Mouse (Mus musculus) kidney, embryonic 15.5 days (tissue): Measurements from ENCODE around the gene R3hdm2. TPM values are rescaled to one million over a fixed set of nuclear protein-coding genes. Genes with fewer than 3 reads are reported as not detected.

ENCODE experiments used
- ATAC-seq: fragments of 200-750 bp; cut with Nextera tagmentation; replicated peaks from 2 replicates; pipeline ENCODE4 v1.8.0; 2017; ENCODE audit warnings: moderate TSS enrichment; ENCODE audit not compliant: low FRiP score
- H3K27ac ChIP-seq: fragments of 300-500 bp; sonication (generic); 2 replicates; pipeline ENCODE4 v1.5.1; 2015; ENCODE audit warnings: mild to moderate bottlenecking, inconsistent platforms
- H3K27me3 ChIP-seq: fragments of 300-500 bp; sonication (generic); 2 replicates; pipeline ENCODE4 v1.6.1; 2015; ENCODE audit warnings: inconsistent platforms
- H3K36me3 ChIP-seq: fragments of 300-500 bp; sonication (generic); 2 replicates; pipeline ENCODE4 v1.6.1; 2015; ENCODE audit warnings: inconsistent platforms
- H3K4me1 ChIP-seq: fragments of 300-500 bp; sonication (generic); 2 replicates; pipeline ENCODE4 v1.6.1; 2015; ENCODE audit warnings: inconsistent platforms
- H3K4me2 ChIP-seq: fragments of 300-500 bp; sonication (generic); 2 replicates; pipeline ENCODE4 v1.6.1; 2015; ENCODE audit warnings: moderate library complexity, mild to moderate bottlenecking, inconsistent platforms
- H3K4me3 ChIP-seq: fragments of 300-500 bp; sonication (generic); replicated peaks from 2 replicates; pipeline ENCODE4 v1.5.1; 2015; ENCODE audit warnings: mild to moderate bottlenecking, inconsistent platforms
- H3K9ac ChIP-seq: fragments of 300-500 bp; sonication (generic); 2 replicates; pipeline ENCODE4 v1.6.1; 2015; ENCODE audit warnings: mild to moderate bottlenecking, inconsistent platforms
- H3K9me3 ChIP-seq: fragments of 300-500 bp; sonication (generic); replicated peaks from 2 replicates; pipeline ENCODE4 v1.6.1; 2016; ENCODE audit warnings: inconsistent platforms
- WGBS: fragments of 180-500 bp; shearing (Covaris S2); methylation state at CpG from one replicate; pipeline ENCODE4 v1.1.7; 2015; ENCODE audit warnings: mixed read lengths; 5-methylcytosine and 5-hydroxymethylcytosine counted together
- polyA plus RNA-seq: library from polyadenylated mRNA; unstranded; fragments of >200 nt; fragmentation: Nextera tagmentation; extraction: Ambion mirVana; gene quantifications from 2 replicates; pipeline ENCODE4 v1.2.1, GENCODE M21; 2015

R3hdm2 gene
- polyA plus RNA-seq, 1 experiment from 2014 or later = 34.7 TPM

DNA sequence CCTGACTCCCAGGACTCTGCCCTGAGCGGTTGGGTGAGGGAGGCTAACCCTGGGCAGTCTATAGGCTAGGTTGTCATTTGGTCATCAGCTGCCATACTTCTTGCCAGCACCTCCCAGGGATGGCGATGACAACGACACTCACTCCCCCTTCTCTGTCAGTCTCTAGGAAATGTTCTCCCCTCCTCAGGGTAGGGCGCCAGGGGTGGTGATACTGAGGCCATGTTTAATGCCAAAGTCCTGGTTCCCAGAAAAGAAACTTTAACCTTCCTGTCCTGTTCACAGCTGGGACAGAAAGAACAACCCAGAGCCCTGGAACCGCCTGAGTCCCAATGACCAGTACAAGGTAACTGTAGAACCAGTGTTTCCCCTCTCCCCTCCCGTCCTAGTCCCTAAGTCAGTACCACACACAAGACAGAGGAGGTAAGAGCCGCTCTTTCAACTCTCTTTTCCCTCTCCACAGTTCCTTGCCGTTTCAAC, 135.9 kb downstream of the R3hdm2 start:
- H3K36me3 ChIP-seq = peaks cover 34% of the 10 kb centered on the region
- 14% methylated on average over 8 of the region's 8 CpGs for WGBS
- no peaks in the 10 kb centered on the region for H3K9me3 ChIP-seq
- ATAC-seq = no peak
- peak overlapping the region; percentile 42; the same call in 1 of the 2 replicates for H3K27ac ChIP-seq
- peaks cover 70% of the 10 kb centered on the region for H3K27me3 ChIP-seq
- peak overlapping the region; percentile 51 for H3K4me2 ChIP-seq
- H3K4me3 ChIP-seq = peak overlapping the region; percentile 15
- peaks cover 81% of the 10 kb centered on the region for H3K4me1 ChIP-seq
- peak overlapping the region; percentile 9; the same call in 1 of the 2 replicates for H3K9ac ChIP-seq

DNA sequence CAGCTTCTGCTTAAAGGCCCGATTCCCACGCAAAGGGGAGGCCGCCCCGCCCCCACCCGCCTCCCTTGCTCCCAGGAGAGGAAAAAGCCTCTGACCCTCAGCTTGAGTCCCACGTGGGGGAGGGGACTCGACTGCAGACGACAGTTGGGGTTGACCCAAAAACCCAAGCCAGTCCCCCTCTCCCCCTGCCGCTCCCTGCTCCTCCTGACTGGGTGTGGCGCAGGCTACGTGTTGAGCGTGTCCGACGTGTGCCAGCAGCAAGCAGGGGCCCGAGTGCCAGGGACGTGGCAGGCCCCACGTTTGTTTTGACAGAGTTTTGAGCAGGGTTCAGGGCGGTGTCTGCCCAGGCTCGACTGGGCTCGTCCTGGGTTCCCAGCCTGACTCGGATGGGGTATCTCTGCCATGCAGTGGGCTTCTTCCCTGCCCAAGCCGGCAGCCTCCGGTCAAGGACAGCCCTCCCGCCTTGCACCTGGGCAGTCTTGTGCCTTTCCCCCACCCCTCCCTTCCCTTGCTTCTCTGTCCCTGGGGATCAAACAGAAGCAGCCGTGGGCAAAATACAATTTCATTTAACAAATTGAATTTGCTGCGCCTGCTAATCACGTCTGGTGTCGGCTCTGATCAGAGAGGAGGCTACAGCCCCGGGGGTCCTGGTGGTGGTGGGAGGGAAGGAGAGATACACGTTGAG, 136.6 kb downstream of the R3hdm2 start:
- H3K4me1 ChIP-seq = peaks cover 81% of the 10 kb centered on the region
- peak; percentile 34 for ATAC-seq

DNA sequence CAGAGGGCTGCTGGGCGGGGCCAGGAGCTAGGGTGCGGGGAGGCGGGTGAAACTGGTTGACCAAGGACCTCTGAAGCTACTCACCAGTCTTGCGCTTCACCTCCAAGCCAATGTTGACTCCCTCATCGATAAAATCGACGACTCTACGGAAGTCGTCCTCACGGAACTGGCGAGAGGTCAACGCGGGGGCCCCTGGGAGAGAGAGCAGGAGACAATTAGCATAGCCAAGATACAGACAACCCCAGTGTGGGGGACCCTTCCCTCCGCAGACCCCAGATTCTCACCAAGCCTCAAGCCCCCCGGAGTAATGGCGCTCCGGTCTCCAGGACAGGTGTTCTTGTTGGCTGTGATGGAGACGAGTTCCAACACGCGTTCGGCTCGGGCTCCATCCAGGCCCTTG, 137.8 kb downstream of the R3hdm2 start:
- Histone ChIP-seq H3K4me3 (no peak overlapping the region), H3K27ac (no peak overlapping the region), H3K4me2 (no peak overlapping the region), H3K27me3 (peaks cover 57% of the 10 kb centered on the region), H3K4me1 (peaks cover 73% of the 10 kb centered on the region), H3K36me3 (peaks cover 34% of the 10 kb centered on the region), H3K9ac (no peak overlapping the region), H3K9me3 (no peaks in the 10 kb centered on the region)
- ATAC-seq = no peak
- whole genome bisulfite sequencing = 89% methylated on average over 22 of the region's 22 CpGs

More for the DNA sequence above, 136.6 kb downstream of the R3hdm2 start:
- Histone ChIP-seq H3K4me2 (peak overlapping the region; percentile 51), H3K27ac (peak overlapping the region; percentile 42; the same call in 1 of the 2 replicates), H3K27me3 (peaks cover 63% of the 10 kb centered on the region), H3K4me3 (peak overlapping the region; percentile 15), H3K36me3 (peaks cover 34% of the 10 kb centered on the region), H3K9me3 (no peaks in the 10 kb centered on the region), H3K9ac (peak overlapping the region; percentile 9; the same call in 1 of the 2 replicates)
- WGBS = 10% methylated on average over 30 of the region's 30 CpGs

DNA sequence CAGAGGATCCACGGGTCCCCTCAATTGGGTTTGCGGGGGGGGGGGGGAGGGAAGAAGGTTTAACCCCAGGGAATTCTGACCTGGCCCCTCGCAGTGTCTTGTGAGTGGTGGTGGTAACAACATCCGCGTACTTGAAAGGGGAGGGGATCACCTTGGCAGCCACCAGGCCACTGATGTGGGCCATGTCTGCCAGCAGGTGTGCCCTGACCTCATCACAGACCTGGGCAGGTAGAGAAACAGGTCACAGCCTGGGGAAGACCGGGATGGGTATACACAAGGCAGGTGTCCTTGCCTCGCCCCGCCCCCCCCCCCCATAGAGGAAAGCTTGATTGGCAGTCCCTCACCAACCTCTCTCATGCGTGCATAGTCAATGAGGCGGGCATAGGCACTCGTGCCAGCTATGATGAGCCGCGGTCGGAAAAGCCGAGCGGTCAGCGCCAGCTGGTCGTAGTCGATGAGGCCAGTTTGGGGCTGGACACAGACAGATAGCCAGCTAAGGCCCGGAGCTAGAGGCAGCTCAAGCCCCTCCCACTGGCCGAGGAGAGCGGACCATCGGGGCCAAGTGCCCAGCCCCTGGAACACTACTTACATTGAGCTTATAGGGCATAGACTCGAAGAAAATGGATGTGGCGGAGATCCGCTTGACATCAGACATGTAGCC, 139.0 kb downstream of the R3hdm2 start:
- WGBS = 91% methylated on average over 26 of the region's 26 CpGs
- no peak overlapping the region for H3K4me3 ChIP-seq
- H3K9ac ChIP-seq = no peak overlapping the region
- no peak overlapping the region for H3K27ac ChIP-seq
- no peak for ATAC-seq
- peaks cover 34% of the 10 kb centered on the region for H3K36me3 ChIP-seq
- peaks cover 55% of the 10 kb centered on the region for H3K27me3 ChIP-seq
- H3K9me3 ChIP-seq = no peaks in the 10 kb centered on the region
- peaks cover 60% of the 10 kb centered on the region for H3K4me1 ChIP-seq
- no peak overlapping the region for H3K4me2 ChIP-seq

DNA sequence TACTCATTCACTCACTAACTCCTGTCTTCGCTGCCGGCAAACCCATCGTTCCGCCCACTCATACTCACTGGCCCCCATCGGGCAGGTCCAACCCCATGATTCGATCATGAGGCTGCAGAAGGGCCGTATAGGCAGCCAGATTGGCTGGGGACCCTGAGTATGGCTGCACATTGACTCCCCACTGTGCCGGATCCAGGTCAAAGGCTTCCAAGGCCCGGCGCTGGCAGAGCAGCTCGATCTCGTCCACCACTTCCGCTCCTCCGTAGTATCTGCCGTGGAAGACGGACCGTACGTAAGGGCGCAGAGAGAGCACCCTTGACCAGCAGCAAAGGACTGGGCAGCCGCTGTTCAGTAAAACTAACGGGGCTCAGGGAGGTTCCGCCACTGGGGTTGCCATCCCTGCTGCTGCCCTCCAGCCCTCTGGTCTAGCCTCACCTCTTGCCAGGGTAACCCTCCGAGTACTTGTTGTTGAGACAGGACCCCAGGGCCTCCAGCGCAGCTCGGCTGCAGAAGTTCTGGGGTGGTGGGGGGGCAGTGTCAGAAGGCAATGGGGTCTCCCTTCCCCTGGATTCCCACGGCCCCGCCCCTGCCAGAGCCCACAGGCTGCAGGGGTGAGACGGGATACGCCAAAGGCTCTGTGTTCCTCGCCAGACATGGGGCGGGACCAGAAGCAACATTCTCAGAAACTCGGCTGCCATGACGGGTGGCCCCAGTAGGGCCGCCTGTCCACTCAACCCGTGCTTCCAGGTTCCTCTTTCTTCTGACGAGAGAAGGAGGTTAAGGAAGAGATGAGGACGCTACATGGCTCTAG, 140.0 kb downstream of the R3hdm2 start:
- Histone ChIP-seq H3K27ac (no peak overlapping the region), H3K9ac (no peak overlapping the region), H3K4me1 (peaks cover 58% of the 10 kb centered on the region), H3K9me3 (no peaks in the 10 kb centered on the region), H3K4me2 (peak overlapping the region; percentile 85), H3K4me3 (peak overlapping the region; percentile 57; the same call in 1 of the 2 replicates), H3K27me3 (peaks cover 55% of the 10 kb centered on the region), H3K36me3 (peaks cover 34% of the 10 kb centered on the region)
- 88% methylated on average over 37 of the region's 37 CpGs for WGBS
- ATAC-seq = no peak

DNA sequence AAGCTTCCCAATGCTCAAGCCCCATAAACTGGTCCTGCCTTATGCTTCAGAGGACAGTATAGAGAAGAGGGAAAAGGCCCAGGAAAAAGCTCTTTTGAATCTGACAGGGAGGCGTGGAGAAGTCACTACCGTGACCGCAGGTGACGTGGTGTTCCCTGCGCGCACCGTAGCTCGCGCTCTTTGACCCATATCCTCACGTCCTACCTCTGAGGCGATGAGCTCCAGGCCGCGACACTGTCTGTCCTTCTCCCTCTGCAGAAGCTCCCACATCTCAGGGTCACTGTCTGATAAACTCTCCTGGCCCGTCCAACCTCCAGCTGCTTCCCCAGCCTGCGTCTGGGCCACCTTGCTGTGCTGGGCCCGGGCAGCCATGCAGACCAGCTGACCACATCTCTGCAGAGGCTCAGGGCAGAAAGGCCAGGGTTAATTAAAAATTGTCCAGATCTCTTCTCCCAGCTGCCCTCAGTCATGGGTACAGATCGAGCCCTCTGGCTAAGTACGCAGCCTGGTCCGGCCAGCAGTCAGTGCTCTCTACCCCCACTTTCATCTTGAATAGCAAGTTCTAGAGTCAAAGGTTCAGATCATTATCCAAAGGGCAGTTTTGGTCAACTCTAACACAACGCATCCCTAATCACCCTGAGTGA, 140.7 kb downstream of the R3hdm2 start:
- Histone ChIP-seq H3K36me3 (peaks cover 34% of the 10 kb centered on the region), H3K9ac (no peak overlapping the region), H3K27ac (0 out of 2 replicates have a peak overlapping the region, but pooled peaks have one; percentile 41), H3K9me3 (no peaks in the 10 kb centered on the region), H3K27me3 (peaks cover 55% of the 10 kb centered on the region), H3K4me2 (peak overlapping the region; percentile 85), H3K4me3 (peak overlapping the region; percentile 57), H3K4me1 (peaks cover 58% of the 10 kb centered on the region)
- ATAC-seq = no peak
- 51% methylated on average over 20 of the region's 20 CpGs for WGBS

DNA sequence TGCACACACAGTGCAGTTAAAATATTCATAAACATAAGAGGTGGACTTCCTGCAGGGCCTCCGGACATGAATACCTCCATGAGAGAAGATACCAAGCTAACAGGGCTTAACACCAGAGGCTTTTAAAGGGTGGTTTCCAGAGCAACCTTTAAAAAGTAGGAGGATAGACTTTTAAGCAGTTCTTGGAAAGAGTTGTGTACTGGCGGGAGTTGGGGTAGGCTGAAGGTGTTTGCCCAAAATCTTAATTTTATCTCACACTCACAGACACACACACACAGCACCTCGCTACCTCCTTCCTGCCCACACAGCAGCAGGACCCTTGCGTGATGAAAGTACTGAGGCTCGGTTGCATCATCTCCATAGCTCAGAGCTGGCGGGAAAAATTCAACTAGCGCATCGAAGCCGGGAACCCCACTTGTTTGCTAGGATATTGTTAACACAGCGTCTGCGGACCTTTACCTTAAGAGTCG, 141.5 kb downstream of the R3hdm2 start:
- ATAC-seq = 0 out of 2 replicates have a peak, but pooled peaks have one; percentile 0
- Histone ChIP-seq H3K9me3 (no peaks in the 10 kb centered on the region), H3K4me3 (peak overlapping the region; percentile 57), H3K9ac (peak overlapping the region; percentile 43), H3K27ac (no peak overlapping the region), H3K4me1 (peaks cover 58% of the 10 kb centered on the region), H3K27me3 (peaks cover 58% of the 10 kb centered on the region), H3K4me2 (peak overlapping the region; percentile 85), H3K36me3 (peaks cover 34% of the 10 kb centered on the region)
- 10% methylated on average over 12 of the region's 12 CpGs for WGBS

DNA sequence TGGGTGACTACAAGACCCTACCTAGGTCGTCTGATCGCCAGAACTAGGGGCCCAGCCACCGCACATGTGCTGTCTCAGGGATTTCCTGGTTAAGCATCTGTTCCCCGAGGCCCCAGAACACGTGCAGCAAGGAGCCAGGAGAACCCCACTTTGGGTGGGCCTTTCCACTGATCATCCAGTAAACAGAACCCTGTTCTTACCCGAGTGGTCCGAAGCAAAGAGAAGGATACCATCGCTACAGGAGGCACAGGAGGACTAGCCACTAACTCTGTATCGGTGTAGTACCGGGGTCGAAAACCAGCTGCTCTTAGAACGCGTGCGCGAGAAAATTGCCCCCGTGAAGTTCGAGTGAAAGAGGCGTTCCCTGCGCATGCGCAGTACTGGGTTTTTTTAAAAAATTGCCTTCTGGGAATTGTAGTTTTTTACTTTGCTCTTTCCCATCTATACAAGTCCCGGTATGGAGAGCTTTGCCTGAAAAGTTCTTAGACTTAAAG, 142.0 kb downstream of the R3hdm2 start, which contains the start of gene Shmt2:
Gene Shmt2 (minus strand): TSS at position 357 of the 494 bp plus-strand sequence.
- H3K4me3 ChIP-seq = peak within 1 kb of the TSS; percentile 57
- ATAC-seq = peak; percentile 45; the same call in 1 of the 2 replicates
- H3K27ac ChIP-seq = no peak within 1 kb of the TSS
- H3K9ac ChIP-seq = peak within 1 kb of the TSS; percentile 43
- peaks cover 61% of the 10 kb centered on the region for H3K27me3 ChIP-seq
- peak within 1 kb of the TSS; percentile 85 for H3K4me2 ChIP-seq
- no peaks in the 10 kb centered on the region for H3K9me3 ChIP-seq
- peaks cover 58% of the 10 kb centered on the region for H3K4me1 ChIP-seq
- 0% methylated on average over 21 of the region's 21 CpGs for WGBS
- H3K36me3 ChIP-seq = peaks cover 34% of the 10 kb centered on the region

DNA sequence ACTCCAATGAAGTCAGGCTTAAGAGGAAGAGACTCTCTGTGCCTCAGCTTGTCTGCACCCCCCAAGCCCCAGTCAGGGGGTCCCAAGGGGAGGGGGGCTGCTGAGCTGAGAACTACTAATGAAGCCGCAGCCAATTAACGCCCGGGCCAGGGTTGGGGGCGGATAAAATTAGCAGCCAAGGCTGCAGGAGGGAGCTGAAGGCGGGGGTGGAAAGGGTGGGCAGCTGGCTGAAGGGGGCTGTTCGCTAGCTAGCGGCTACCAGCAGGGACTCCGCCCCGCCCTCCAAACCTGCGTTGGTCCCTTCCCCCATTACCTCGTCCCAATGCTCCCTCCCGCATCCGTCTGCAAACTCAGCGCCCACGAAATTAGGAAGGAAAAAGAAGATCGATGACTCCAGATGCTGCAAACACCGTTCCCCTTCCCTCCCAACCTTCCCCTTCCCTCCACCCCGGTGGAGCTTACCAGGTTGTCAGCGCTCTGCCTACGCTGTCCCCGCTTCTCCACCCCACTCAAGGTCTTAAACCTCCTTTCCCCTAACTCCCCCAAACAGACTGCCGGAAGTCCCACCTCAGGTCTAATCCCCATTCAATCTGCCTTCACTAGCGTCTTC, 144.6 kb downstream of the R3hdm2 start:
- Histone ChIP-seq H3K9me3 (no peaks in the 10 kb centered on the region), H3K4me2 (no peak overlapping the region), H3K9ac (no peak overlapping the region), H3K4me3 (peak overlapping the region; percentile 4; the same call in 1 of the 2 replicates), H3K27me3 (peaks cover 70% of the 10 kb centered on the region), H3K4me1 (peaks cover 72% of the 10 kb centered on the region), H3K27ac (no peak overlapping the region), H3K36me3 (peaks cover 9% of the 10 kb centered on the region)
- ATAC-seq = no peak
- WGBS = 4% methylated on average over 22 of the region's 23 CpGs

DNA sequence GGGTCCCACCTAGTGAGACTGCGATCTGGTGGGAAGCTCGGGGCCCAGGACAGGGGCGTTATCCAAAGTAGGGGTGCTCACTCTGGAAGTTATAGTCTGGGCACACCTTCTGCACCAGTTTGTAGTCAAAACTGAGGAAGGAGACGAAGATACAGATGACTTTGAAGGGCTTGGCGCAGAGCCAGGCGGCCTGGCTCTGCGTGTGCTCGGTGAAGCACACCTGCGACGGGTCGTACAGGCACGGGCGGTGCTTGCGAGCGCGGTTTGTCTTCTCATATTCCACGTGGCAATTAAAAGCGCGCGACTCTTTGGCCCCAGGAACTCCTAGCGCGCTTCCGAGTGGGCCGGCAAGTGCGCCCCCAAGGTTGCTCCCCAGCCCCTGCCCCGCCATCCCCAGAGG, 145.9 kb downstream of the R3hdm2 start:
- peaks cover 65% of the 10 kb centered on the region for H3K4me1 ChIP-seq
- H3K4me2 ChIP-seq = peak overlapping the region; percentile 56
- 1% methylated on average over 26 of the region's 26 CpGs for WGBS
- H3K36me3 ChIP-seq = no peaks in the 10 kb centered on the region
- H3K4me3 ChIP-seq = peak overlapping the region; percentile 32
- H3K9ac ChIP-seq = no peak overlapping the region
- no peaks in the 10 kb centered on the region for H3K9me3 ChIP-seq
- ATAC-seq = no peak
- no peak overlapping the region for H3K27ac ChIP-seq
- peaks cover 83% of the 10 kb centered on the region for H3K27me3 ChIP-seq
